Mouse (Mus musculus) naive thymus-derived CD4-positive, alpha-beta T cell, adult 2 months (primary cell): ENCODE data around the gene Plk5.

ENCODE experiments used
- DNase-seq: peaks from one replicate; pipeline ENCODE4 v3.0.0-alpha.2; 2011; ENCODE audit warnings: low read depth

The Plk5 gene

GRCm38 (mm10) chr10:80356001-80356682, at the start of gene Plk5:
Plk5 (plus strand) TSS chr10:80356459.
- no peak for DNase-seq

- no peak for DNase-seq
These were observed 44.7 kb upstream of the Plk5 start for GRCm38 (mm10) chr10:80311560-80311959.

GRCm38 (mm10) chr10:80312586-80313504, 43.4 kb upstream of the Plk5 start:
- DNase-seq, result no peak

GRCm38 (mm10) chr10:80313627-80314201, 42.5 kb upstream of the Plk5 start:
- DNase-seq, result no peak

GRCm38 (mm10) chr10:80314494-80315001, 41.7 kb upstream of the Plk5 start:
- DNase-seq, result no peak

- DNase-seq, result no peak
These were observed 40.9 kb upstream of the Plk5 start for GRCm38 (mm10) chr10:80315315-80315714.

- DNase-seq, result no peak
These were observed 39.9 kb upstream of the Plk5 start for GRCm38 (mm10) chr10:80316359-80316781.

- DNase-seq, result no peak
These were observed 39.2 kb upstream of the Plk5 start for GRCm38 (mm10) chr10:80317011-80317410.

GRCm38 (mm10) chr10:80320340-80320760, 35.9 kb upstream of the Plk5 start, which contains the start of gene 2310011J03Rik:
2310011J03Rik (minus strand) TSS chr10:80320537.
- DNase-seq, result peak; percentile 92

GRCm38 (mm10) chr10:80321014-80321669, 35.1 kb upstream of the Plk5 start:
- DNase-seq, result peak; percentile 71

- no peak for DNase-seq
These were observed 34.3 kb upstream of the Plk5 start for GRCm38 (mm10) chr10:80321670-80322581.

- DNase-seq, result peak; percentile 62
These were observed 33.4 kb upstream of the Plk5 start for GRCm38 (mm10) chr10:80322811-80323211.

- DNase-seq, result peak; percentile 75
These were observed 32.8 kb upstream of the Plk5 start for GRCm38 (mm10) chr10:80323261-80324119.

- DNase-seq, result no peak
These were observed 31.9 kb upstream of the Plk5 start for GRCm38 (mm10) chr10:80324120-80325037.

- no peak for DNase-seq
These were observed 31.2 kb upstream of the Plk5 start for GRCm38 (mm10) chr10:80325045-80325444.

- DNase-seq, result peak; percentile 89
These were observed 26.8 kb upstream of the Plk5 start, which contains the start of the genes Pcsk4 and Reep6 for GRCm38 (mm10) chr10:80329273-80330081. Pcsk4 (minus strand) TSS chr10:80329498. Reep6 (plus strand) TSS chr10:80329953.

GRCm38 (mm10) chr10:80330084-80330483, 26.2 kb upstream of the Plk5 start:
- no peak for DNase-seq

- DNase-seq, result no peak
These were observed 25.4 kb upstream of the Plk5 start for GRCm38 (mm10) chr10:80330888-80331287.
